Mouse (Mus musculus): ENCODE measurements around the gene Mtf1. TPM values are rescaled to one million over a fixed set of nuclear protein-coding genes. Genes with fewer than 3 reads are reported as not detected.

Mtf1 gene
- polyA plus RNA-seq, 1 experiment from 2014 or later: 14.2 TPM

DNA sequence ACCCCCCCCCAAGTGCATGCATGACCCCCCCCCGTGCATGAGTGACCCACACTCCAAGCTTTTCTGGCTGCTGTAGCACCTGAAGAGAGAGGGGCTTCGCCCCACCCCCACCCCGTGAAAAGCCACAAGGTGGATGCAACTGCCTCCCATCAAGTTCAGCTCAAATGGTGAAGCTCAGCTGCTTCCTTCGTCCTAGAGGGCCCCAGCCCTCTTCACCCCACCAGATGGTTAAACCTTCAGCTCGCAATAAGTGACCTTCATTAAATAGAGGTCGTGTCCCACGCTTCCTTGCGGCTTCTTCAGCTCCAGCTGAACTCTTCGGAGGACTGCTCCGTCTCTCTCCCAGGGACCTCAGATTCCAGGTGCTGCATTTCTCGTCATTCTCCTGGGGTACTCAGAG, 78.7 kb downstream of the Mtf1 start, which contains the start of gene Epha10:
Gene Epha10 (plus strand): TSS at position 301 of the 400 bp plus-strand sequence.
- Histone ChIP-seq H3K4me3 (replicated peaks) (peak within 1 kb of the TSS; percentile 40), H3K4me1 (peaks cover 20% of the 10 kb centered on the region), H3K9ac (no peak within 1 kb of the TSS), H3K27ac (no peak within 1 kb of the TSS), H3K27me3 (peaks cover 68% of the 10 kb centered on the region), H3K9me3 (replicated peaks) (no peaks in the 10 kb centered on the region), H3K36me3 (no peaks in the 10 kb centered on the region), H3K4me2 (peak within 1 kb of the TSS; percentile 70)
- WGBS: 3% methylated on average over 11 of the region's 11 CpGs
- no peak for ATAC-seq (replicated peaks; ENCODE audit: low FRiP score)

DNA sequence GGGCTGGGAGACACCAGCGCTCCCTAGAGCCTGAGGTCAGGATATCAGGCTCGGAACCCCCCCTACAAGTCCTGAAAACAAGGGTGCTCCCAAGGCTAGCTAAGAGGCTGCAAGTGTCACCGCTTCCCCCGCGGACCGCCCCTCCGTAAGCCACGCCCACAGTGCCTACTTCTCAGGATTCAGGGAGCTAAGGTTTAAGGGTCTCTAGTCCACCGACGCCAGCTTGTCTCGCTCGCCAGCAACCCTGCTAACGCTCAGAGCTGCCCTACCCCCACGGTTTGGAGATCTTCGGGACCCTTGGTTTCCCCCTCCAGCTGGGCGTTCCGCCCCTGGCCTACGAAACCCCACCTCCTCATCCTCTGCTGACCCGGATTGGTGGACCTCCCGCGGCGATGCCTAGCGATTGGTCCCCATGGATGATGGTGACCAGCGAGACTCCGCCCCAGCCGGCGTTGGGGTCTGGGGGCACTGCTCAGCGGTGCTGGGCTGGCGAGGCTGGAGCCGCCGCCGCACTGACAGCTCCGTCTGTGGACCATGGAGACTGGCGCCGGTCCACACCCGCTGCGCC, 79.5 kb downstream of the Mtf1 start:
- under 1% methylated on average over 37 of the region's 37 CpGs for WGBS
- peaks cover 20% of the 10 kb centered on the region for H3K4me1 ChIP-seq

DNA sequence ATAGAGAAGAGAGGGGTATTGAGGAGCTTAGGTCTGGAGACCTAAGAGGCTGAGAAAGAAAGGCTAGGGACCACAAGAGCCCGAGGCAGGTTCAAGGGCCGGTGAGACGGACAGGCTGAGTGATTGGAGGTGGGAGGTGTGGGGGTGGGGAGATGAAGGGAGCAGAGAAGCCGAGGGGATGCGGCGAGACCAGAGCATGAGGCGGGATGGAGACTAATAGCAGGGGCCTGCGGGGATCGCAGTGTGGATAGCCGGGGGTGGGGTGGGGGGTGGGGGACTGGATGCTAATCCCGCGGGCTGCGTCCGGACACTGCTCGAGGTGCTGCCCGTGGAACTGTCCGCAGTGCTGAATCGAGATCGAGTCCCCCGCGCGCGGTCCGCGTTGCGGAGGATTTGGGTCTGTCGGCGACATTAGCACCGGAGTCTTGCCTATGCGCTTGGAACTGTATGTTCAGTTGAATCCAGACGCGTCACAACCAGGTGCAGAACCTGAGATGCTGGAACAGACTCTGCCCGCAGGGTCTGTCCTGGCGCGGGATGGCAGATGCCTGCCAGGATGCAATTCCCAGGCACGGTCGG, 80.3 kb downstream of the Mtf1 start:
- ATAC-seq (replicated peaks; ENCODE audit: low FRiP score): peak; percentile 43; the same call in 1 of the 2 replicates

More for the DNA sequence above, 79.5 kb downstream of the Mtf1 start:
- Histone ChIP-seq H3K4me3 (replicated peaks) (peak overlapping the region; percentile 40), H3K27me3 (peaks cover 77% of the 10 kb centered on the region), H3K36me3 (no peaks in the 10 kb centered on the region), H3K4me2 (peak overlapping the region; percentile 70), H3K9ac (no peak overlapping the region), H3K9me3 (replicated peaks) (no peaks in the 10 kb centered on the region), H3K27ac (no peak overlapping the region)
- ATAC-seq (replicated peaks; ENCODE audit: low FRiP score): peak; percentile 79

DNA sequence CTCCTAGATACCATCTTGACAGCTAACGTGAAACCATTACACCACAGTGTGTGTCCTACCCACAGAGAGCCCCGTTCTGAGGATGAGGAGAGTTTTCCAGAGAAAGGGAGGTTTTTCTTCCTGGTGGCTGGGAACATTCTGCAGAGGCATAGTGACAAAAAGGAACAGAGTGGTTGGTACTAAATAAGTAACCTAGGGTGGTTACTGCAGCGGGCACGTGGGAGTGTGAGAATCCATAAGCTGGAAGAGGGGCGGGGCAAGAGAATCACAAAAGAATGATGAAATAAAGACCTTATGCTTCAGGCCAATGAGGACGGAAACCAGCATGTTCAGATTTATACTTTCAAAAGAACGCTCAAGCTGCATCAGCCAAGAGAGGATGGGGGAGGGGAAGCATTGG, 86.8 kb downstream of the Mtf1 start:
- WGBS: 70% methylated on average over 7 of the region's 7 CpGs

More for the DNA sequence above, 80.3 kb downstream of the Mtf1 start:
- Histone ChIP-seq H3K36me3 (no peaks in the 10 kb centered on the region), H3K4me2 (peak overlapping the region; percentile 70), H3K27ac (no peak overlapping the region), H3K27me3 (peaks cover 82% of the 10 kb centered on the region), H3K9me3 (replicated peaks) (no peaks in the 10 kb centered on the region), H3K9ac (no peak overlapping the region), H3K4me3 (replicated peaks) (peak overlapping the region; percentile 40), H3K4me1 (peaks cover 20% of the 10 kb centered on the region)
- 1% methylated on average over 37 of the region's 37 CpGs for WGBS

DNA sequence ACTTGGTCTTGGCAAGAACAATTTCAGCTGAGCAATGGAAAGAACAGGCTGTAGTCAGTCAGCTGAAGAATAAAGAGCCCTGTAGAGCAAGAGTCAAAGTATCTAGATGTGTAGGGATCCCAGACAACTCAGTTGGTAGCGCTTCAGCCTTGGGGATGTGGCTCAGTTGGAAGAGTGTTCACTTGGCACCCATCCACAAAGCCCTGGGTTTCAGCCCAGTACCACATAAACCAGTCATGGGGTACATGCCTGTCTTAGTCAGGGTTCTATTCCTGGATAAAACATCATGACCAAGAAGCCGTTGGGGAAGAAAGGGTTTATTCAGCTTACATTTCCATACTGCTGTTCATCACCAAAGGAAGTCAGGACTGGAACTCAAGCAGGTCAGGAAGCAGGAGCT, 88.0 kb downstream of the Mtf1 start:
- 84% methylated on average over 2 of the region's 2 CpGs for WGBS
- H3K9me3 ChIP-seq (replicated peaks): no peaks in the 10 kb centered on the region
- no peak for ATAC-seq (replicated peaks; ENCODE audit: low FRiP score)
- no peak overlapping the region for H3K4me2 ChIP-seq
- no peak overlapping the region for H3K9ac ChIP-seq
- H3K36me3 ChIP-seq: no peaks in the 10 kb centered on the region
- peaks cover 6% of the 10 kb centered on the region for H3K4me1 ChIP-seq
- H3K27me3 ChIP-seq: peaks cover 90% of the 10 kb centered on the region
- no peak overlapping the region for H3K4me3 ChIP-seq (replicated peaks)
- no peak overlapping the region for H3K27ac ChIP-seq

More for the DNA sequence above, 86.8 kb downstream of the Mtf1 start:
- no peak for ATAC-seq (replicated peaks; ENCODE audit: low FRiP score)
- no peaks in the 10 kb centered on the region for H3K36me3 ChIP-seq
- H3K4me1 ChIP-seq: no peaks in the 10 kb centered on the region
- H3K27me3 ChIP-seq: peaks cover 89% of the 10 kb centered on the region
- no peak overlapping the region for H3K4me3 ChIP-seq (replicated peaks)
- H3K4me2 ChIP-seq: no peak overlapping the region
- H3K9me3 ChIP-seq (replicated peaks): no peaks in the 10 kb centered on the region
- H3K27ac ChIP-seq: no peak overlapping the region
- H3K9ac ChIP-seq: no peak overlapping the region

DNA sequence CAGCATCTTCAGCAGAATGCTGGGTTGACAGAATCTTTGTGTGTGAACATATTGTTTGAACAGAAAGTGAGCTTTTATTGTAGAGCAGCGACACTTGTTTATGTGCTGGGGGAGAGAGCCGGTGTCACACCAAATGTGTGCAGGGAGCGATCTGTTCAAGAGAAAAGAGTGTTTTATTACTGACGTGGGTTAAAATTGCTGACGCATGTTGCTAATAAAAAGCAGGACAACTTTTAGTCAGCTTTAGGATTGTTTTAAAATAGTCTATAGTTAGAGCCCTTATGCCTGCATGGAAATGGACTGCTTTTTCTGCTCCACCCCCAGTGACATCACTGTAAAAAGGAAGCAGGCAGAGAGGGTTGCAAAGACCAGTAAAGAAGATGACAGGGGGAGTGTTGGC, 88.9 kb downstream of the Mtf1 start:
- no peak for ATAC-seq (replicated peaks; ENCODE audit: low FRiP score)
- H3K27me3 ChIP-seq: peaks cover 91% of the 10 kb centered on the region
- WGBS: 61% methylated on average over 5 of the region's 5 CpGs

DNA sequence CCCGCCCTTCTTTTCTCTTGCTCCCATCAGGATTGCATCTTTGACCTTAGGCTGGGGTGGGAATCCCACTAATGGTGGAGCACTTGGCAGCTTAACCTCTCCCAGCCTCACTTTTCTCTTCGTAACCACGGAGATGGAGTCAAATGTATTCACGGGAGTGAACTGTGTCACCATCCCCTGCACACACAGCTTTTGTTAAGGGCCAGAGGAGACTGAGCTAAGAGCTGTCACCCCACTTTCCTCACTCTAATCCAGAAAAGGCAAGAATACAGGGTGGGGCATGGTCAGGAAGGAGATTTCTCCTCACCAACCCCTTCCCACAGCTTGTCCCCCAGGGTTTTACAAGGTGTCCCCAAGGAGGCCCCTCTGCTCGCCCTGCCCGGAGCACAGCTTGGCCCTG, 91.9 kb downstream of the Mtf1 start:
- Histone ChIP-seq H3K4me1 (peaks cover 9% of the 10 kb centered on the region), H3K27ac (no peak overlapping the region), H3K4me2 (no peak overlapping the region), H3K4me3 (replicated peaks) (no peak overlapping the region), H3K36me3 (no peaks in the 10 kb centered on the region), H3K9me3 (replicated peaks) (no peaks in the 10 kb centered on the region), H3K9ac (no peak overlapping the region), H3K27me3 (peaks cover 89% of the 10 kb centered on the region)
- no peak for ATAC-seq (replicated peaks; ENCODE audit: low FRiP score)
- WGBS: 33% methylated on average over 6 of the region's 6 CpGs

More for the DNA sequence above, 88.9 kb downstream of the Mtf1 start:
- no peak overlapping the region for H3K4me2 ChIP-seq
- H3K4me3 ChIP-seq (replicated peaks): no peak overlapping the region
- no peaks in the 10 kb centered on the region for H3K36me3 ChIP-seq
- H3K27ac ChIP-seq: no peak overlapping the region
- peaks cover 9% of the 10 kb centered on the region for H3K4me1 ChIP-seq
- H3K9me3 ChIP-seq (replicated peaks): no peaks in the 10 kb centered on the region
- no peak overlapping the region for H3K9ac ChIP-seq

DNA sequence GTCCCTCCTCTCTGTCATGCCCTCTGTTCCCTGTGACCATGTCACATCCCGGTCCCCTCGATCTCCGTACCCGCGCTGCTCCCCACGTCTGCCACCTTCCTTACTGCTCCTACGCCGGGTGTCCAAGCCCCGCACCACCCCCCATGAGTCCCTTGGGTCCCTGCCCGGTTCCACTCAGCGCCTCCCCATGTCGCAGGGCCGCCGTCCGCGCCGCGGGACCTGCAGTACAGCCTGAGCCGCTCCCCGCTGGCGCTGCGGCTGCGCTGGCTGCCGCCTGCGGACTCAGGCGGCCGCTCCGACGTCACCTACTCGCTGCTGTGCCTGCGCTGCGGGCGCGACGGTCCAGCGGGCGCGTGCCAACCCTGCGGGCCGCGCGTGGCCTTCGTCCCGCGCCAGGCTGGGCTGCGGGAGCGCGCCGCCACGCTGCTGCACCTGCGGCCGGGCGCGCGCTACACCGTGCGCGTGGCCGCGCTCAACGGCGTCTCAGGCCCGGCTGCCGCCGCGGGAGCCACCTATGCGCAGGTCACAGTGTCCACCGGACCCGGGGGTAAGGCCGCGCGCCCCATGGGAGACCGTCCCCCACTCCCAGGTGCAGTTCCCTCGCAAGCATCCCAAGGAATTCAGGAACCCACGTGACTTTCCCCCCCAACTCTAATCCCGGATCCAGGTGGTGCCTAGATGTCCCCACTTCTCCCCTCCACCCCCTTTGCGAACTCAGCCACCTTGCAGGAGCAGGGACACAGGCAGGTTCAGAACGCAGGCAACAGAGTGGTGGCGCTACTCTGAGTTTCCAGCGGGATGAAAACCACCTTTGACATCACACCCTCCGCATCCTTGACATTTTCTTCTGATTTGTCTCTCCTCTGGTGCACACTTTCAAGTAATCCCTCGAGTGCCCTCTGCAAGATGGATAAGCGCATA, 92.9 kb downstream of the Mtf1 start:
- no peaks in the 10 kb centered on the region for H3K9me3 ChIP-seq (replicated peaks)
- H3K27ac ChIP-seq: no peak overlapping the region
- ATAC-seq (replicated peaks; ENCODE audit: low FRiP score): 0 out of 2 replicates have a peak, but pooled peaks have one; percentile 12

DNA sequence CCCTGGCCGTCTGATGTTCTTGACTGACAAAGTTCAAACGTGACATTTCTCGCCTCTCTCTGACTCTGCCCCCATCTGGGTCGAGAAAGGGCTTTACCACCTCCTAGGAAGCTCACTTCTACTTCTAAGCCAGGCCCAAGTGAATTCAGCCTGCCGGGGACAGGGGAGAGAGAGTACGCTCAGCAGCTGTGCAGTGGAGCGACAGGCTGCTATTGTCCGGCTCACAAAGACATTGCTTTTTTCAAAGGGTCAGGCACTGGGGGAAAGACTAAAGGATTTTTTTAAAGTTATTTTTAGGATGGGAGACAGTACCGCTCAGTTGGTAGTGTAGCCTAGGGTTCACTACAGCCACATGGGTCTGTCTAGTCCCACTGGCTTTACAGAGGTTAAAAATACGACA, 96.5 kb downstream of the Mtf1 start:
- H3K4me3 ChIP-seq (replicated peaks): no peak overlapping the region
- H3K9me3 ChIP-seq (replicated peaks): no peaks in the 10 kb centered on the region
- WGBS: 55% methylated on average over 10 of the region's 10 CpGs
- H3K4me2 ChIP-seq: no peak overlapping the region
- H3K27me3 ChIP-seq: peaks cover 81% of the 10 kb centered on the region
- no peak overlapping the region for H3K9ac ChIP-seq
- no peak overlapping the region for H3K27ac ChIP-seq
- H3K4me1 ChIP-seq: peaks cover 9% of the 10 kb centered on the region
- H3K36me3 ChIP-seq: no peaks in the 10 kb centered on the region
- ATAC-seq (replicated peaks; ENCODE audit: low FRiP score): no peak

More for the DNA sequence above, 92.9 kb downstream of the Mtf1 start:
- 2% methylated on average over 83 of the region's 83 CpGs for WGBS
- no peaks in the 10 kb centered on the region for H3K36me3 ChIP-seq
- H3K4me2 ChIP-seq: peak overlapping the region; percentile 79
- peaks cover 9% of the 10 kb centered on the region for H3K4me1 ChIP-seq
- peak overlapping the region; percentile 47 for H3K4me3 ChIP-seq (replicated peaks)
- no peak overlapping the region for H3K9ac ChIP-seq
- H3K27me3 ChIP-seq: peaks cover 89% of the 10 kb centered on the region

Other genes with a start within 250 kb of the Mtf1 start
- not detected in 2 replicates for gene 3100002H09Rik, start 191.3 kb upstream of the Mtf1 start, polyA plus RNA-seq (2015; fragmentation: Nextera tagmentation; extraction: Ambion mirVana)
- 0.62 and 0.69 TPM in 2 replicates for gene Pou3f1, start 145.3 kb upstream of the Mtf1 start, polyA plus RNA-seq (2015; fragmentation: Nextera tagmentation; extraction: Ambion mirVana)
- 78.5 and 81.9 TPM in 2 replicates for gene Utp11, start 108.5 kb upstream of the Mtf1 start, polyA plus RNA-seq (2015; fragmentation: Nextera tagmentation; extraction: Ambion mirVana)
- gene Fhl3, start 101.4 kb upstream of the Mtf1 start, polyA plus RNA-seq (2015; fragmentation: Nextera tagmentation; extraction: Ambion mirVana): 8.4 and 12.4 TPM in 2 replicates
- gene Sf3a3, start 87.3 kb upstream of the Mtf1 start, polyA plus RNA-seq (2015; fragmentation: Nextera tagmentation; extraction: Ambion mirVana): 171 and 175 TPM in 2 replicates
- gene Inpp5b, start 60.3 kb upstream of the Mtf1 start, polyA plus RNA-seq (2015; fragmentation: Nextera tagmentation; extraction: Ambion mirVana): 29.6 and 33.7 TPM in 2 replicates
- 35.0 and 42.5 TPM in 2 replicates for gene Yrdc, start 48.6 kb downstream of the Mtf1 start, polyA plus RNA-seq (2015; fragmentation: Nextera tagmentation; extraction: Ambion mirVana)
- gene 1110065P20Rik, start 49.1 kb downstream of the Mtf1 start, polyA plus RNA-seq (2015; fragmentation: Nextera tagmentation; extraction: Ambion mirVana): 46.9 and 50.3 TPM in 2 replicates
- 0.49 and 0.71 TPM in 2 replicates for gene Maneal, start 60.1 kb downstream of the Mtf1 start, polyA plus RNA-seq (2015; fragmentation: Nextera tagmentation; extraction: Ambion mirVana)
- 0.10 and 0.21 TPM in 2 replicates for gene Epha10, start 78.8 kb downstream of the Mtf1 start, polyA plus RNA-seq (2015; fragmentation: Nextera tagmentation; extraction: Ambion mirVana)
- 12.6 and 12.7 TPM in 2 replicates for gene 9930104L06Rik, start 134.9 kb downstream of the Mtf1 start, polyA plus RNA-seq (2015; fragmentation: Nextera tagmentation; extraction: Ambion mirVana)
- 149 and 151 TPM in 2 replicates for gene Cdca8, start 137.2 kb downstream of the Mtf1 start, polyA plus RNA-seq (2015; fragmentation: Nextera tagmentation; extraction: Ambion mirVana)
- gene Rspo1, start 184.3 kb downstream of the Mtf1 start, polyA plus RNA-seq (2015; fragmentation: Nextera tagmentation; extraction: Ambion mirVana): 30.9 and 32.4 TPM in 2 replicates
- gene Gnl2, start 214.5 kb downstream of the Mtf1 start, polyA plus RNA-seq (2015; fragmentation: Nextera tagmentation; extraction: Ambion mirVana): 83.7 and 91.0 TPM in 2 replicates

Measured in kidney, embryonic 15.5 days (tissue).